Mouse (Mus musculus) yolk sac, embryonic 10.5 days (tissue): ENCODE measurements around the gene Trcg1.

ENCODE experiments used
- DNase-seq: peaks from one replicate; pipeline ENCODE4 v3.0.0-alpha.2; 2017; ENCODE audit warnings: low spot score

Gene Trcg1

DNA sequence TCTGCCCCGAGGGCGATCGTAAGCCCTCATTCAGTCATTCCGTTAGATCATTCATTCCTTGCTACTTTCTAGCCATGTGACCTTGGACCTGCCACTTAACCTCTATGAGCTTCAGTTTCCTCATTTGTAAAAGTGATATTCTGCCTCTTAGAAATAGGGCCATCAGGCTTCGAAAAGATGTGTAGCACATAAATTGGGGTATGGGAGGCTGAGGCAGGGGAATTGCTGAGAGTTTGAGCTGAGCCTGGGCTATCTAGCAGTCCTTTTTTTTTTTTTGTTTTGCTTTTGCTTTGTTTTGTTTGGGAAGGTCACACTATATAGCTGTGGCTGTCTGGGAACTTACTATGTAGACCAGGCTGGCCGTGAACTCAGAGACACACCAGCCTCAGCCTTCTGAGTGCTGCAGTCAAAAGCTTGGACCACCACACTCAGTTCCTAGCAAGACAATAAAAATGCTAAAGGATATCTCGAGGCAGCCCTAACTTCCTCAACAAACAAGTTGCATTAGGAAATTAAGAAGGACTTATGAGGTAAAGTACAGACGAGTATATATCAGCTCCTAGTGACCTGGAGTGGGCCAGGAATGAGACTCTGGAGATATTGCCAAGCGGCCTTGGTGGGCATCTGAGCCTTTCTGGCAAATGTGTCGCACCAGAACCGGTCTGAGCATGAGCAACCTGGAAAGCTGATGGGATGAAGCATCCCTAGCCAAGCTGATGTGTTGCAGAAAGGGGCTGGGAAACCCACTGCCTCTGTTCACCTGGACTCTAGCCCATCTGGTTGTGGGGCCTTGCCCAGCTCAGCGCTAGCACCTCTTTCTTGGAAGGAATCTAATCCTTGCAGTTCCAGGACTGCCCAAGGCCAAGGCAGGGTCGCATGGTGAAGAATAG is 26.7 kb downstream of the Trcg1 start:
- no peak for DNase-seq

GRCm38 (mm10) chr9:57265125-57265524 is 28.8 kb downstream of the Trcg1 start:
- no peak for DNase-seq

GRCm38 (mm10) chr9:57267421-57267820 is 31.1 kb downstream of the Trcg1 start:
- no peak for DNase-seq

DNA sequence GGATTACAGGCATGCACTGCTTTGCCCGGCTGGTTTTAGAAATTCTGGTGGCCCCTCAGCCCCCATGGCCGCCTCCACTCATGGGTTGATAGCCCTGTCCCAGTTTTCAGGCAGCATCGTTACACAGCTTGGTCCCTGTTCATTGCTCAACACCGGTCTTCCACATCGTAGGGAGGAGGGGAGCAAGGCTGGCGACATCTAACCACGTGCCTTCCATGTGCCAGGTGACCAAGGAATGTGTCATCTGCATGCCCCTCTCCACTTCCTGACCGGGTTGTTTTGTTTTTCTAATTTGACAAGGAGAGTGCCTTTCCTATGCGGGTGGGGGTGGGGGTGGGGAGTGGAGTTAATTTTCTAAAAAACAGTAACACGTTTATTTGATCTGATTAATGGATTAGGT is 31.7 kb downstream of the Trcg1 start:
- no peak for DNase-seq

DNA sequence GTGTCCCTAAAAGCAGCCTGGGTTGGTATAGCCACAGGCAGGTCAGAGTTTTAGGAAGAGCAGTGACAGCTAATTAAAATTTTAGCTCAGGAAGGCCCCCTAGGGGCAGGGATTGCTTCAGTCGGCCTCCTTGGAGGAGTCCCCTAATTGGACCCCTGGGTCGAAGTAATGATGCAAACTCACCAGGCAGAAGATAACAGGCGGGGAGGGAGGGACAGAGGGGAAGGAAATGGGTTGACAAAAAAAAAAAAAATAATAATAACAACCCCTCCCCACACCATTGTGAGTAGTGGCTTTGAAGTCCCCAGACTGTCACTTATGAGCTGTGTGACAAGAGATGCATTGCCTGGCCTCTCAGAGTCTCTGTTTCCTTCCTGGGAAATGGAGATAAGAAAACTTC is 32.2 kb downstream of the Trcg1 start:
- no peak for DNase-seq

- DNase-seq = no peak
These were observed 33.0 kb downstream of the Trcg1 start for GRCm38 (mm10) chr9:57269384-57269783.

GRCm38 (mm10) chr9:57270399-57270798 is 34.0 kb downstream of the Trcg1 start:
- DNase-seq = no peak

GRCm38 (mm10) chr9:57271081-57271480 is 34.7 kb downstream of the Trcg1 start:
- DNase-seq = no peak

GRCm38 (mm10) chr9:57271837-57272562 is 35.6 kb downstream of the Trcg1 start:
- DNase-seq = no peak

- DNase-seq = no peak
These were observed 36.8 kb downstream of the Trcg1 start for GRCm38 (mm10) chr9:57272902-57273804.

GRCm38 (mm10) chr9:57273805-57274494 is 37.6 kb downstream of the Trcg1 start:
- no peak for DNase-seq

DNA sequence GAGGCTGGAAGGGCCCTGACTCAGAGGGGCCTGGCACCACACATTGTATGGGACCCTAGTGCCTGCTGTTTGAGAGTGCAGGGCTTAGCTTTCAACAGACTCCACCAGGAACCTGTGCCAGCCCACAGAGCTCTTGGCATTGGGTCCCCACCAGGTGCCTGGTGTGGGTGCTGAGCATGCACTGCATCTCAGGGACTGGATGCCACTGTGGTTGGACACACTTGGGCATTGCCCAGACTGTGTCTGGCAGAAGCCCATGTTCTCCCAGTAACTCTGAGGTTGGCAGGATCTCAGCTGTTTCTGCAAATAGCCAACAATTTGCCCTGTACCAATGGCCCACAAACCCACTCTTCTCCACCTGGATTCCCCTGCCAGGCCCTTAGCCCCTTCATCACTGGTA is 40.0 kb downstream of the Trcg1 start:
- no peak for DNase-seq

GRCm38 (mm10) chr9:57278268-57278667 is 41.9 kb downstream of the Trcg1 start:
- DNase-seq = no peak

DNA sequence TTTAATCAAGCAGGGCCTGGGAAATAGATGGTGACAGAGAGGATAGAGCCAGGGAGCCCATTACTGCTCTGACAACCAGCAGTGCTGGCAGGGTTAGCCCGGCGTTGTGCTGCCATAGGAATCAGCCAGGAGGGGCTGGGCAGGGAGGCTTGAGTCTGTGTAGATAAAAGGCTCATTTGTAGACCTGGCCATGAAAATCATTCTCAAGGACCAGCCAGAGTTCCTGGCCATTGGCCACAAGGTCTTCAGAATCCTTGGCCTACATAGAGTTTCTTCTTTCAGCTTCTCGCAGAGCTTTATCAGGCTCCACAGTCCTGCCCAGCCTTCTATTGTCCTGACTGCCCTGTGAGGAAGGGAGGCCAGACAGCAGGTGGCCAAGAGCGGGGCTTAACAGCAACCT is 43.1 kb downstream of the Trcg1 start:
- DNase-seq = peak; percentile 32

DNA sequence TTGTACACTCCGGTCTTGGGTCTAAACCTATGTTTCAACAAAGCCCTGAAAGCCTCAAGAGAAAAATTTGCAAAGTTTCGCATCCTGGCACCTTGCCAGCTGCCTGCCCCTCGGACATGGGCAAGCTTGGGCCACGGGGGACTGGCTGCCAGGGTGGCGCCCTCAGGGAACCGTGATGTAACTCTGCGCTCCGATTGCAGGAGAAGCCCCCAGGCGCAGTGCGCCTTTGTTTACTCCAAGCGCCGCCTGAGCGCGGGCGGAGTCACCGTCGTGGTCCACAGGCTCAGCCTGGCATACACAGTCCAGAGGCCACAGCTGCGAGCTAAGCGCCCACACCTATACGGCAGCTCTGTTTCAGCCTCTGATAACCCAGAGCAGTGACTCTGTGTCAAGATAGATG is 45.2 kb downstream of the Trcg1 start:
- peak; percentile 34 for DNase-seq

- no peak for DNase-seq
These were observed 46.3 kb downstream of the Trcg1 start for GRCm38 (mm10) chr9:57282686-57283085.

DNA sequence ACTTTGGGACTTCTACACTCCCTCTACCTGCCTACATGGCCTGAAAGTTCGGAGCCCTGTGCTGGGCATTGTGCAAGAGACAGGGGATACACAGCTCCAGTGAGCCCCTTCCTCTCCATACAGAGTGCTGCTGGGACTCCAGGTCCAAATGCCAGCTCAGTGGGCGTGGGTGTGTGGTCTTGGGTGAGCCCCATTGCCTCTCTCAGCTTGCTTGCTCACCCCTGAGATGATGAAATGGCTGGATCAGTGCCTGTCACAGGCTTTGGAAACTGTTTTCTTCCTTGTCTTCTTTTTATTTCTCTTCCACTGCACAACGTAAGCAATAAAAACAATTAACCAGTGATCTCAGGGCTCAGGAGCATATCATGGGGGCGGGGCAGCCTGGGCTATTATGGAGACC is 47.0 kb downstream of the Trcg1 start:
- DNase-seq = no peak

- DNase-seq = no peak
These were observed 50.8 kb downstream of the Trcg1 start for GRCm38 (mm10) chr9:57287183-57287582.

DNA sequence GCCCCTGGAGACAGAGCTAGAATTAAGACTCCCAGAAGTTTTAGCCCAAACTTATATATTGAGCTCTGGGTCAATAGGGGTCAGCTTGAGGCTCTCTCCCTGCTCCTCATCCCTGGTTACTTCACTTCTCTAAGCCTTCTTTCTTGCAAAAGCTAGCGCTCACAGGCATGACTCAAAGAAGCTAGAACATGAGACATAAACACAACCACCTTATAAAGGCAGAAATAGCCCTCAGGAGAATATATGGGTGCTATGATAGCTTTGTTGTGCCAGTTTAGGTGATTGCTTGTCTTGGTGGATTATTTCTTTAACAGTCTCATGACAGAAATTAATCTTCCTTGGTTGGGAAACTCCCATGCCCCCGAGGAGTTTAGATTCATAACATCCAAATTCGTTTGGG is 58.5 kb downstream of the Trcg1 start:
- DNase-seq = no peak

GRCm38 (mm10) chr9:57295666-57296065 is 59.3 kb downstream of the Trcg1 start:
- DNase-seq = no peak

- peak; percentile 56 for DNase-seq
These were observed 59.9 kb downstream of the Trcg1 start for GRCm38 (mm10) chr9:57296277-57296676.

DNA sequence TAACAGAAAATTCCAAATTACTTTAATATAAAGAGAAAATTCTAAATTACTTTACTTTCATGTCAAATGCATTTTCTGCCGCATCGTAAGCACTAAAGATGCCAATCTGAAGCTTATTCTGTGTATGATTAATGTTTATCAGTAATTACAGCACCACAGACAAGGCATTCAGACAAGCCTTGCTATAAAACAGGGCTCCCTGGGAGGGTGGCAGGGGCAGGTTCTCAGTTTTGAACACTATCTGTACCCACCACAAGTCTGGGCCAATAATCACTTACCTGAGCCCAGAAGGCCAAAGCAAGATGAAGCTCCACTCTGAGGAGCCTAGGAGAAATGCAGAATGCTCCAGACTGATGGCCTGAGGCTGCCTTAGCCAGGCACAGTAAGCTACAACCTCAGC is 61.6 kb downstream of the Trcg1 start:
- DNase-seq = no peak
